Mouse (Mus musculus) left cerebral cortex, postnatal 36 days (tissue): ENCODE measurements at regions not wholly inside any gene's neighbourhood (a gene's known extent, or its start where the extent isn't known, plus 50 kb on each side); places are given as distances from the start of the nearest gene placed in this dataset.

Experiments
- DNase-seq, 2 experiments: peaks; one replicate each; pipeline ENCODE4 v3.0.0; 2021 to 2022; ENCODE audit warnings: low spot score in 2 of 2, mixed read lengths in 1 of 2
- intact Hi-C: fragments of 180-260 bp; cut with DNase I; formaldehyde crosslinking; loops from one replicate; pipeline ENCODE4 v1.15.1; 2025

- intact Hi-C loops, result no loop called here
- DNase-seq, result no peak
Observed at GRCm38 (mm10) chr8:113250264-113250663, 385.1 kb upstream of the Mon1b start.

GRCm38 (mm10) chr8:113254076-113254475 lies 381.3 kb upstream of the Mon1b start:
- DNase-seq, result peak; percentile 5 to 17

GRCm38 (mm10) chr8:113259477-113259876 lies 375.9 kb upstream of the Mon1b start:
- no peak for DNase-seq
- intact Hi-C loops, result no loop called here

More at GRCm38 (mm10) chr8:113254076-113254475, 381.3 kb upstream of the Mon1b start:
- intact Hi-C loops, result no loop called here

GRCm38 (mm10) chr8:113263296-113263695 lies 372.1 kb upstream of the Mon1b start:
- no peak for DNase-seq
- intact Hi-C loops, result no loop called here

- intact Hi-C loops, result no loop called here
- no peak for DNase-seq
Observed at GRCm38 (mm10) chr8:113271262-113271661, 364.1 kb upstream of the Mon1b start.

- intact Hi-C loops, result no loop called here
- no peak for DNase-seq
Observed at GRCm38 (mm10) chr8:113300273-113300843, 335.0 kb upstream of the Mon1b start.

GRCm38 (mm10) chr8:113303426-113303825 lies 332.0 kb upstream of the Mon1b start:
- no peak for DNase-seq

GRCm38 (mm10) chr8:113317169-113317568 lies 318.2 kb upstream of the Mon1b start:
- DNase-seq, result no peak
- intact Hi-C loops, result no loop called here

More at GRCm38 (mm10) chr8:113303426-113303825, 332.0 kb upstream of the Mon1b start:
- intact Hi-C loops, result no loop called here

GRCm38 (mm10) chr8:113331576-113331975 lies 303.8 kb upstream of the Mon1b start:
- intact Hi-C loops, result no loop called here
- DNase-seq, result no peak

- intact Hi-C loops, result no loop called here
Observed at GRCm38 (mm10) chr8:113341306-113341705, 294.1 kb upstream of the Mon1b start.

GRCm38 (mm10) chr8:113361900-113362299 lies 273.5 kb upstream of the Mon1b start:
- intact Hi-C loops, result no loop called here
- no peak for DNase-seq

More at GRCm38 (mm10) chr8:113341306-113341705, 294.1 kb upstream of the Mon1b start:
- DNase-seq, result no peak

GRCm38 (mm10) chr8:113364181-113364580 lies 271.2 kb upstream of the Mon1b start:
- DNase-seq, result no peak
- intact Hi-C loops, result no loop called here

- no peak for DNase-seq
- intact Hi-C loops, result no loop called here
Observed at GRCm38 (mm10) chr8:113383517-113383916, 251.9 kb upstream of the Mon1b start.

- intact Hi-C loops, result no loop called here
- DNase-seq, result no peak
Observed at GRCm38 (mm10) chr8:113383974-113384373, 251.4 kb upstream of the Mon1b start.

- no peak for DNase-seq
- intact Hi-C loops, result no loop called here
Observed at GRCm38 (mm10) chr8:113389504-113389903, 245.9 kb upstream of the Mon1b start.

GRCm38 (mm10) chr8:113390038-113390437 lies 245.3 kb upstream of the Mon1b start:
- intact Hi-C loops, result no loop called here
- no peak for DNase-seq

GRCm38 (mm10) chr8:113394319-113394718 lies 241.1 kb upstream of the Mon1b start:
- no peak for DNase-seq
- intact Hi-C loops, result no loop called here

- intact Hi-C loops, result no loop called here
- no peak for DNase-seq
Observed at GRCm38 (mm10) chr8:113405158-113405557, 230.2 kb upstream of the Mon1b start.

GRCm38 (mm10) chr8:113419352-113419751 lies 216.0 kb upstream of the Mon1b start:
- intact Hi-C loops, result no loop called here
- DNase-seq, result no peak

- intact Hi-C loops, result no loop called here
- DNase-seq, result no peak
Observed at GRCm38 (mm10) chr8:113422651-113423050, 212.7 kb upstream of the Mon1b start.

GRCm38 (mm10) chr8:113439088-113439487 lies 196.3 kb upstream of the Mon1b start:
- intact Hi-C loops, result no loop called here
- no peak for DNase-seq

GRCm38 (mm10) chr8:113454022-113454421 lies 181.4 kb upstream of the Mon1b start:
- intact Hi-C loops, result no loop called here
- DNase-seq, result no peak
